Mouse (Mus musculus) brain, embryonic 14.5 days (tissue): ENCODE results near the gene Ankrd63.

Experiments used
- CTCF ChIP-seq: fragments of 200-500 bp; IDR thresholded peaks from 2 replicates; pipeline ENCODE4 v1.5.1; 2012; ENCODE audit warnings: inconsistent platforms, mild to moderate bottlenecking, moderate library complexity, borderline replicate concordance; ENCODE audit not compliant: insufficient read depth, insufficient read length; ENCODE audit errors: extremely low read depth
- POLR2A ChIP-seq: fragments of 200-500 bp; IDR thresholded peaks from 2 replicates; pipeline ENCODE4 v1.6.1; 2012; ENCODE audit warnings: mild to moderate bottlenecking, inconsistent platforms, borderline replicate concordance; ENCODE audit not compliant: poor library complexity, insufficient read depth, insufficient read length, severe bottlenecking; ENCODE audit errors: extremely low read depth

GRCm38 (mm10) chr2:118673686-118674465, 29.9 kb downstream of the Ankrd63 start:
- no peak for TF ChIP-seq POLR2A
- no peak for TF ChIP-seq CTCF
